ENCODE assay signal across 17 mouse cellular contexts in genomic region chr1:86148161-86148560, GRCm38 (mm10). TPM values are rescaled to one million over a fixed set of nuclear protein-coding genes. Genes with fewer than 3 reads are reported as not detected.
"Had no signal": no experiment of that assay in that cellular context is flagged by ENCODE, and none has a peak within 500 bp of the region (broad histone marks: within the 10 kb centered on the region; RNA-seq: fewer than 3 reads in every experiment).

No protein-coding gene starts in this region.

- H3K27me3 ChIP-seq: liver, embryonic 15.5 days; lung, embryonic 15.5 days; midbrain, embryonic 12.5 days had no signal

- H3K27ac ChIP-seq: kidney, postnatal 0 days; limb, embryonic 10.5 days; liver, embryonic 15.5 days; lung, embryonic 15.5 days; midbrain, embryonic 12.5 days had no signal

- DNase-seq: kidney, adult 9 months; kidney, postnatal 36 days; lung, postnatal 14 days; right cerebral cortex, postnatal 14 days; thymus, adult 18-20 months; thymus, postnatal 14 days had no signal

- H3K4me2 ChIP-seq: liver, embryonic 11.5 days; liver, embryonic 15.5 days; lung, embryonic 15.5 days; midbrain, embryonic 12.5 days had no signal

- H3K4me1 ChIP-seq: limb, embryonic 10.5 days; lung, embryonic 15.5 days; midbrain, embryonic 12.5 days had no signal

- H3K9me3 ChIP-seq: limb, embryonic 10.5 days; liver, embryonic 15.5 days; lung, embryonic 15.5 days; midbrain, embryonic 12.5 days had no signal

- H3K9ac ChIP-seq: liver, embryonic 15.5 days; lung, embryonic 15.5 days; midbrain, embryonic 12.5 days had no signal

- ATAC-seq: midbrain, embryonic 16.5 days had no signal

- H3K4me3 ChIP-seq: limb, embryonic 10.5 days; liver, embryonic 15.5 days; lung, embryonic 15.5 days; midbrain, embryonic 12.5 days had no signal

- H3K36me3 ChIP-seq: limb, embryonic 10.5 days; liver, embryonic 15.5 days; lung, embryonic 15.5 days; midbrain, embryonic 12.5 days had no signal

RNA-seq across cellular contexts. Expression of gene Gm21972, which starts 14.7 kb away (rescaled TPM):
- polyA plus RNA-seq: kidney, postnatal 0 days; limb, embryonic 10.5 days; liver, embryonic 11.5 days; liver, embryonic 15.5 days; midbrain, embryonic 12.5 days; stomach, embryonic 14.5 days had no signal

RNA-seq across cellular contexts. Expression of gene Htr2b, which starts 36.4 kb away (rescaled TPM):
- total RNA-seq: layer of hippocampus, adult 18-20 months; left cerebral cortex, adult 18-20 months; megakaryocyte-erythroid progenitor cell, adult 5-6 weeks had no signal
